Mouse (Mus musculus): Measurements from ENCODE around the gene Mfsd6. TPM values are rescaled to one million over a fixed set of nuclear protein-coding genes. Genes with fewer than 3 reads are reported as not detected.

The Mfsd6 gene
- polyA plus RNA-seq, 1 experiment = 3.7 TPM

GRCm38 (mm10) chr1:52648153-52649027 lies 78.9 kb downstream of the Mfsd6 start:
- H3K27ac ChIP-seq (ENCODE audit: insufficient read depth, low read length) = no peak overlapping the region
- peaks cover 2% of the 10 kb centered on the region; the same call in 1 of the 2 replicates for H3K4me1 ChIP-seq (ENCODE audit: control insufficient read depth, insufficient read depth, insufficient read length)
- DNase-seq (ENCODE audit: low read depth in 1 of 2, low spot score in 2 of 2) = peak; percentile 66 to 71
- H3K27me3 ChIP-seq (ENCODE audit: control insufficient read depth, insufficient read depth, low read length) = no peaks in the 10 kb centered on the region
- H3K4me3 ChIP-seq (ENCODE audit: extremely low read depth, insufficient read depth, insufficient read length) = no peak overlapping the region
- peaks cover 27% of the 10 kb centered on the region for H3K36me3 ChIP-seq (ENCODE audit: control insufficient read depth, insufficient read depth, low read length)
- TF ChIP-seq CTCF (IDR thresholded peaks at IDR 0.05; ENCODE audit: extremely low read depth, insufficient read depth, insufficient read length, insufficient replicate concordance) (peak; percentile 54; the same call in 1 of the 2 replicates), POLR2A (IDR thresholded peaks at IDR 0.05; ENCODE audit: low read depth, low read length) (no peak)
- WGBS = 70% methylated on average over 11 of the region's 11 CpGs

GRCm38 (mm10) chr1:52640736-52641135 lies 86.5 kb downstream of the Mfsd6 start:
- DNase-seq (ENCODE audit: low read depth in 1 of 2, low spot score in 2 of 2) = no peak
- H3K27ac ChIP-seq (ENCODE audit: insufficient read depth, low read length) = no peak overlapping the region
- H3K36me3 ChIP-seq (ENCODE audit: control insufficient read depth, insufficient read depth, low read length) = peaks cover 34% of the 10 kb centered on the region
- 86% methylated on average over 4 of the region's 4 CpGs for WGBS
- H3K4me3 ChIP-seq (ENCODE audit: extremely low read depth, insufficient read depth, insufficient read length) = no peak overlapping the region
- no peaks in the 10 kb centered on the region for H3K4me1 ChIP-seq (ENCODE audit: control insufficient read depth, insufficient read depth, insufficient read length)
- no peak for TF ChIP-seq POLR2A (IDR thresholded peaks at IDR 0.05; ENCODE audit: low read depth, low read length)
- H3K27me3 ChIP-seq (ENCODE audit: control insufficient read depth, insufficient read depth, low read length) = no peaks in the 10 kb centered on the region

- Histone ChIP-seq H3K4me3 (ENCODE audit: extremely low read depth, insufficient read depth, insufficient read length) (no peak overlapping the region), H3K36me3 (ENCODE audit: control insufficient read depth, insufficient read depth, low read length) (peaks cover 31% of the 10 kb centered on the region), H3K27ac (ENCODE audit: insufficient read depth, low read length) (no peak overlapping the region), H3K27me3 (ENCODE audit: control insufficient read depth, insufficient read depth, low read length) (no peaks in the 10 kb centered on the region), H3K4me1 (ENCODE audit: control insufficient read depth, insufficient read depth, insufficient read length) (no peaks in the 10 kb centered on the region; the same call in 1 of the 2 replicates)
- DNase-seq (ENCODE audit: low read depth in 1 of 2, low spot score in 2 of 2) = no peak
- no peak for TF ChIP-seq CTCF (IDR thresholded peaks at IDR 0.05; ENCODE audit: extremely low read depth, insufficient read depth, insufficient read length, insufficient replicate concordance)
- no peak for TF ChIP-seq POLR2A (IDR thresholded peaks at IDR 0.05; ENCODE audit: low read depth, low read length)
- WGBS = 90% methylated on average over 6 of the region's 6 CpGs
Observed at GRCm38 (mm10) chr1:52640266-52640665, 87.0 kb downstream of the Mfsd6 start.

GRCm38 (mm10) chr1:52639090-52639489 lies 88.2 kb downstream of the Mfsd6 start:
- no peak for DNase-seq (ENCODE audit: low read depth in 1 of 2, low spot score in 2 of 2)
- no peak overlapping the region for H3K27ac ChIP-seq (ENCODE audit: insufficient read depth, low read length)
- peaks cover 23% of the 10 kb centered on the region for H3K36me3 ChIP-seq (ENCODE audit: control insufficient read depth, insufficient read depth, low read length)
- H3K27me3 ChIP-seq (ENCODE audit: control insufficient read depth, insufficient read depth, low read length) = no peaks in the 10 kb centered on the region
- no peak overlapping the region for H3K4me3 ChIP-seq (ENCODE audit: extremely low read depth, insufficient read depth, insufficient read length)
- TF ChIP-seq POLR2A (IDR thresholded peaks at IDR 0.05; ENCODE audit: low read depth, low read length) (no peak), CTCF (IDR thresholded peaks at IDR 0.05; ENCODE audit: extremely low read depth, insufficient read depth, insufficient read length, insufficient replicate concordance) (no peak)
- 82% methylated on average over 7 of the region's 7 CpGs for WGBS
- no peaks in the 10 kb centered on the region; the same call in 1 of the 2 replicates for H3K4me1 ChIP-seq (ENCODE audit: control insufficient read depth, insufficient read depth, insufficient read length)

GRCm38 (mm10) chr1:52638101-52638500 lies 89.2 kb downstream of the Mfsd6 start:
- no peaks in the 10 kb centered on the region; the same call in 1 of the 2 replicates for H3K4me1 ChIP-seq (ENCODE audit: control insufficient read depth, insufficient read depth, insufficient read length)
- peaks cover 22% of the 10 kb centered on the region for H3K36me3 ChIP-seq (ENCODE audit: control insufficient read depth, insufficient read depth, low read length)
- no peak for DNase-seq (ENCODE audit: low read depth in 1 of 2, low spot score in 2 of 2)
- H3K27me3 ChIP-seq (ENCODE audit: control insufficient read depth, insufficient read depth, low read length) = no peaks in the 10 kb centered on the region
- H3K4me3 ChIP-seq (ENCODE audit: extremely low read depth, insufficient read depth, insufficient read length) = no peak overlapping the region
- H3K27ac ChIP-seq (ENCODE audit: insufficient read depth, low read length) = no peak overlapping the region
- TF ChIP-seq POLR2A (IDR thresholded peaks at IDR 0.05; ENCODE audit: low read depth, low read length) = no peak
- no peak for TF ChIP-seq CTCF (IDR thresholded peaks at IDR 0.05; ENCODE audit: extremely low read depth, insufficient read depth, insufficient read length, insufficient replicate concordance)
- 95% methylated on average over 2 of the region's 2 CpGs for WGBS

GRCm38 (mm10) chr1:52635932-52636331 lies 91.3 kb downstream of the Mfsd6 start:
- Histone ChIP-seq H3K4me3 (ENCODE audit: extremely low read depth, insufficient read depth, insufficient read length) (no peak overlapping the region), H3K27ac (ENCODE audit: insufficient read depth, low read length) (no peak overlapping the region), H3K27me3 (ENCODE audit: control insufficient read depth, insufficient read depth, low read length) (no peaks in the 10 kb centered on the region), H3K4me1 (ENCODE audit: control insufficient read depth, insufficient read depth, insufficient read length) (no peaks in the 10 kb centered on the region; the same call in 1 of the 2 replicates), H3K36me3 (ENCODE audit: control insufficient read depth, insufficient read depth, low read length) (peaks cover 15% of the 10 kb centered on the region)
- TF ChIP-seq CTCF (IDR thresholded peaks at IDR 0.05; ENCODE audit: extremely low read depth, insufficient read depth, insufficient read length, insufficient replicate concordance) = no peak
- no peak for TF ChIP-seq POLR2A (IDR thresholded peaks at IDR 0.05; ENCODE audit: low read depth, low read length)
- no peak for DNase-seq (ENCODE audit: low read depth in 1 of 2, low spot score in 2 of 2)
- 93% methylated on average over 3 of the region's 3 CpGs for WGBS

- WGBS = 95% methylated on average over 6 of the region's 6 CpGs
- no peak for DNase-seq (ENCODE audit: low read depth in 1 of 2, low spot score in 2 of 2)
- Histone ChIP-seq H3K27me3 (ENCODE audit: control insufficient read depth, insufficient read depth, low read length) (no peaks in the 10 kb centered on the region), H3K27ac (ENCODE audit: insufficient read depth, low read length) (no peak overlapping the region), H3K4me1 (ENCODE audit: control insufficient read depth, insufficient read depth, insufficient read length) (no peaks in the 10 kb centered on the region; the same call in 1 of the 2 replicates), H3K36me3 (ENCODE audit: control insufficient read depth, insufficient read depth, low read length) (peaks cover 9% of the 10 kb centered on the region), H3K4me3 (ENCODE audit: extremely low read depth, insufficient read depth, insufficient read length) (no peak overlapping the region)
- no peak for TF ChIP-seq POLR2A (IDR thresholded peaks at IDR 0.05; ENCODE audit: low read depth, low read length)
- TF ChIP-seq CTCF (IDR thresholded peaks at IDR 0.05; ENCODE audit: extremely low read depth, insufficient read depth, insufficient read length, insufficient replicate concordance) = no peak
Observed at GRCm38 (mm10) chr1:52634251-52634650, 93.0 kb downstream of the Mfsd6 start.
